Mouse (Mus musculus): ENCODE data around the gene Gpx1.

Gene Gpx1

DNA sequence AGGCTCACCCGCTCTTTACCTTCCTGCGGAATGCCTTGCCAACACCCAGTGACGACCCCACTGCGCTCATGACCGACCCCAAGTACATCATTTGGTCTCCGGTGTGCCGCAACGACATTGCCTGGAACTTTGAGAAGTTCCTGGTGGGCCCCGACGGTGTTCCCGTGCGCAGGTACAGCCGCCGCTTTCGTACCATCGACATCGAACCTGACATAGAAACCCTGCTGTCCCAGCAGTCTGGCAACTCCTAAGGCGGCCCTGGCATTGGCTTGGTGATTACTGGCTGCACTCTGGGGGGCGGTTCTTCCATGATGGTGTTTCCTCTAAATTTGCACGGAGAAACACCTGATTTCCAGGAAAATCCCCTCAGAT is 1.2 kb downstream of the Gpx1 start:
- in situ Hi-C loops (cut with MboI; ENCODE audit: low sequenced_read_pairs): no loop called here

DNA sequence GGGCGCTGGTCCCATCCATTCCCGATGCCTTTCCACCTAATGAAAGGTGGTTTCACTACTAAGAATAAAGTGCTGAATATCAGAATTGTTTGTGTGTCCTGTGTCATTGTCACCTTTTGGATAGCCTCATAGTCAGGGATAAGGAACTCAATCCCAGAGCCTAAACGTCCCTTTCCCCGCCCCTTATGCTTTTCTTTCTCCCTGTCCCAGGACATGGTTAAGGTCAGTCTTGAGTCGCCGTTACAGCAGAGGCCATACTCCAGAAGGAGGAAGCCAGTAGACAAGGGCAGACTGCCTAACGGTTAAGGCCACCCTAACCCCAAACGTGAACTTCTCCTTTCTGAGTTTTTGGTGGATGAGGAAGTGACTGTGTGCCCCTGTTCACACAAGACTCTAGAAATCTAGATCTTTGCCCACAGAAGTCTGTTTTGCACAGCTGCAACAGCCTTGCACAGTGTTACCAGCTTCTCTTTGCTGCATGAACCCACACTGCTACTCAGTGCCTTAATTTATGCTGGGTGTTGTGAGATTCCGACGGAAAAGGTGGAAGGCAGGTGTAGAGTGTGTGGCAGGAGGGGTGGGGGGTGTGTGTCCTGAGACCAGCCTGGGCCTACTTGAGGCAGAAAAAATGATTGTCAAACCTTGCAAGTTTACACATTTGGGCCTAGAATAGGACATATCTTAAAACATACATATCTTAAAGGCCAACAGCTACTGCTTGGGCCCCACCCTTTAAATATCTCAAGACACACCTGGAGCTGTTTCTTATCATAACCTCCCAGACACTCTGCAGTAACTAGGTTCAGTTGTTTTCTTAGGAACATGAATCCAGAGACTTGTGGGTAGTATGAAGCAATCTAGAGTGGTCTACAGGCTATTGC is 1.8 kb downstream of the Gpx1 start:
- in situ Hi-C loops (cut with MboI; ENCODE audit: low sequenced_read_pairs): no loop called here

DNA sequence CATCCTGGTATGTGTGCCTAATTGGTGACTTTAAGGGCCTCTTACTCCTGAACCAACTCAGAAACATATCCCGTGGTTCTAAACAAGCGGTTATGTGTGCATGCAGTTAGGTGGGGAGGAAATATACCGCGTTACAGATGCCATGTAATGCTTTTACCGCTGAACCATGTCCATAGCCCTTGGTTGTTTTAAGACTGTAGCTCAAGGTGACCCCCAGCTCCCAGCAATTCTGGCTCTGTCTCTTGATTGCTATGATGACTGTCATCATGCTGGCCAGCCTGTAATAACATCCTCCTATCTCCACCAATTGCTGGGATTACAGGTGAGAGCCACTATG is 2.4 kb downstream of the Gpx1 start:
- in situ Hi-C loops (cut with MboI; ENCODE audit: low sequenced_read_pairs): no loop called here

DNA sequence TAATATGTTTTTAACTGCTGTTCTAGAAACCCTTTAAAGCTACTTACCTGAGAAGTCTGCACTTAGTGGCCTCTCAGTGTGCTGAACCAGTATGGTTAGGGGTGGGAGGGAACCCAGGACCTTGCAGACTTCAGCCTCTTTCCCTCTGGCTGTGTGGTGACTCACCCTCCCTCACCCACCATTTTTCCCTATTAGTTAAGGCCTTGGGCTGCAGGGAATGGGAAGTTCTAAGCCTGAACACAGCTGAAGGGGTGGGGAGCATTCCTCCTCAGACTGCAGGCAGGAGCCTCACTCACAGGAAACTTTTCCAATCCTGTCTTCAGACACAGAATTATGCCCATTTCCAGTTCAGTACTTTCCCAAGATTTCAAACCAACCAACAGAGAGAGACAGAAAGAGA is 3.1 kb downstream of the Gpx1 start:
- in situ Hi-C loops (cut with MboI; ENCODE audit: low sequenced_read_pairs): no loop called here

DNA sequence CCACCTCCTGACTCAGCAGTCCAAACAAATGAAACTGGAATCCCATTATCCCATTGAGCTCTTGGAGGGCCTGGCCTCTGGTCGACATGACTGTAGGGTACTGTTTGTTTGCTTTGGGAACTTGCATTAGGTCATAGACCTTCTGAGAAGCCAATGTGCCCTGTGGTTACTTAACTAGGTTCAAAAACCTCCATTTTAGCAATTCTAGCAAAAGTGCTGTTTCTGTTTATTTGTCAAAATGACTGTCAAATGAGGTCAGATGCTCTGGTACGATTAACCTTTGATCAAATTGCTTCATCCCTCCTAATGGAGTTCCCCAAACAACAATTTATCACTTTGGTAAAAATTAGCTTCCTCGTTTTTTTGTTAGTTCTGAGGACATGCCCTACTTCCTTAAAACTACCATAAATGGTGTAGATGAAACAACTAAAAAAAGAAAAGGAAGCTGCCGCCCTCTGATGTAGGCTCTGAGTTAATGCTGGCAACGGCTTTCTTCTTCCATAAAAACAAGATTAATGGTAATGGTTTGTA is 3.7 kb downstream of the Gpx1 start:
- in situ Hi-C loops (cut with MboI; ENCODE audit: low sequenced_read_pairs): no loop called here

DNA sequence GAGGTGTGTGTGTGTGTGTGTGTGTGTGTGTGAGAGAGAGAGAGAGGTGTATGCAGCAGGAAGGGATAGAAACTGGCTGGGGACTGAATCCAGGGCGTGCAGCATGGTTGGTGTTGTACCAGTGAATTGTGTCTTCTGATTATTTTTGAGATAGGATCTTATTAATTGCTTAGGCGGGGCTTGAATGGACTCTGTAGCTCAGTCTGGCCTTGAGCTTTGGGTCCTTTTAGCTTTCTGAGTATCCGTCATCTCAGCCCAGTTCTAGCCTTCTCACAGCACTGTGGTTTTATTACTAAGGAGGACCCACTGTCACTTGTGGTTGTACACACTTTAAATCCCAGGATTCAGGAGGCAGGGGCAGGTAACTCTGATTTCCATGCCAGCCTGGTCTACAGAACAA is 4.6 kb downstream of the Gpx1 start:
- in situ Hi-C loops (cut with MboI; ENCODE audit: low sequenced_read_pairs): no loop called here

DNA sequence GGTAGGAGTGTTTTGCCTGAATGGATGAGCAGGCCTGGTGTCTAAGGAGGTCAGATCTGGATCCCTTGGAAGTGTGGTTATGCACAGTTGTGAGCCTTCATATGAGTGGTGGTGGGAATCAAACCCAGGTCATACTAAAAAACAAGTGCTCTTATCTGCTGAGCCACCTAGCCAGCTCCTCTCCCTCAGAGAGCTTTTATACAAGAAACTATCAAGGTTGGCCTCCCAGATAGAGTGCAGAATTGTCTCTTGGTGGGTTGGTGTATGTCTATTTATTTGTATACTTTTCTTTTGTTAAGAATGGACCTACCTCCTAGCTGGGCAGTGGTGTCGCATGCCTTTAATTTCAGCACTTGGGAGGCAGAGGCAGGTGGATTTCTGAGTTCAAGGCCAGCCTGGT is 5.1 kb downstream of the Gpx1 start:
- in situ Hi-C loops (cut with MboI; ENCODE audit: low sequenced_read_pairs): no loop called here

DNA sequence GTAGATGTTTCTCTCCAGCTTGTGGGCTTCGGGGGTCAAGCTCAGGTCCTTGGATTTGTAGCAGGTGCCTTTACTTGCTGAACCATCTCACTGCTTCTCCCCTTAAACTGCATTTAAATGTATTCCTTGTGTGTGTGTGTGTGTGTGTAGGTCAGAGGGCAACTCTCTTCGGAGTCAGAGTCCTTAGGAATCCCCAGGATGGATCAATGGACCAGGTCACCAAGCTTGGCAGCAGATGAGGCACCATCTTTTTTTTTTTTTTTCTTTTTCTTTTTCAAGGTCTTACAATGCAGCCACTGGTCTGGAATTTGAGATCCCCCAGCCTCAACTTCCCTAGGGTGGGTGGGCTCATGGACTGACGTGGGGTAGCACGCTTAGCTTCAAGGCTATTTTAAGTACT is 5.8 kb downstream of the Gpx1 start:
- in situ Hi-C loops (cut with MboI; ENCODE audit: low sequenced_read_pairs): no loop called here

DNA sequence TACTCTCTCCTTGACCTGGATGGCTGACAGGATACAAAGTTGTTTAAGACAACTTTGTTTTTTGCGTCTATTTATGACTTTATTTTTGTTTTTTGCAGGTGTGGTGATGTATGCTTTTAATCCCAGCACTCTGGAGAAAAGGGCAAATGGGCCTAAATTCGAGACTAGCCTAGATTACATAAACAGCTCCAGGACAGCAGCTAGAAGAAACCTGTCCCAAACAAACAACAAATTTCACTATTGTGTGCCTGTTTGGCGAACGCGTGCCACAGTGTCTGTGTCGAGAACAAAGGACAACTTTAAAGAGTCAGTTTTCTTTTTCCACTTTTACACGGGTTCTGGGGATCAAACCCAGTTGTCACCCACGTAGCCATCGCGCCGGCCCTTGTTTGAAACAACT is 8.3 kb downstream of the Gpx1 start:
- in situ Hi-C loops (cut with MboI; ENCODE audit: low sequenced_read_pairs): no loop called here

DNA sequence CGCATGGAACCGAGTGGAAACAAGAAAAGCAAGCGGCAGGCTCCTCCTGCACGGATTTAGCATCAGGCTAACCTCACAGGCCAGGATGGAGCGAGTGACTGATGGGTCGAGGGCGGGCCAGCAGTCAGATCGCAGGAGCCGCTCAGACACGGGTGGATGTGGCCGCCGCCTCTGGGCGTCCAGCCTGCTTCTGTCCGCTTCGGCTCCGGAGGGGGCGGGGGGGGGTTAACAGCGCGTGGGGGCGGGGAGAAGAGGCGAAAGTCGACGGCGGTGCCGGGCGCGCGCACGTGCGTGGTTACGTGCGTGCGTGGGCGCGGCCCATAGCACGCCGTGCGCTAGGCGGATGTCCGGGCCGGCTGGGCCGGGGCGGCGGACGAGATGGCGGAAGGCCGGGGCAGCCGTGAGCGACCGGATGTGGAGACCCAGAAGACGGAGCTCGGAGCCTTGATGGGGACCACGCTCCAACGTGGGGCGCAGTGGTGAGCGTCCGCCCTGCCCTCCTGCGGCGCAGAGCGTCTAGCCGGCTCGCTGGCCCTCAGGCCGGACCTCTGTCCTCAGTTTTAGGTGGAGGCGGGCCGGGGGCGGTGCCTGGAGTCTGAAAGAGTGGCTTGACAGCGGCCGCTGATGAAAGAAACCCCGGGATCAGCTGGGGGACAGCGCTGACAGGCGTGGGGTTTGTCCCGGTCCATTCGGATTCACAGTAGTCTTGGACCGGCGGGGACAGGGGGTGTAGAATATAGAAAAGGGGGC is 9.0 kb downstream of the Gpx1 start, which contains the start of gene Usp4:
TSS of gene Usp4 (plus strand) at position 314 of the 750 bp plus-strand sequence.
- in situ Hi-C loops (cut with MboI; ENCODE audit: low sequenced_read_pairs): no loop called here

DNA sequence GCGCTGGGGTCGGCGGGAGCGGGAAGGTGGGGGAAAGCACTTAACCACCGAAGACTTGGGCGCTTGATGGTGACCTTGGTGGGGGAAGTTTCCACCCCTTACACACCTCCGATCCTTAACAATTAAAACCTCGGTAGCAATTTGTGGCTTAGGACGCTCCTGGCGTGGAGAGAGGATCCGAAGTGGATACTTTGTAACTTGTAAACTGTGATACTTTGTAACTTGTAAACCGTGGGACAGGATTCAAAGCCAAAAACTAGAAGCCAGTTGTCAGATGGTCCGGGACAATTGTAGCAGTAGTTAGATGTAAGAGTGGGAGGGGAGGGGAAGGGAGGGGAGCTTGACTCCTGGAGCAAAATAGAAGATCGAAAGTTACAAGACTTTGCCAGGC is 9.6 kb downstream of the Gpx1 start:
- in situ Hi-C loops (cut with MboI; ENCODE audit: low sequenced_read_pairs): no loop called here

DNA sequence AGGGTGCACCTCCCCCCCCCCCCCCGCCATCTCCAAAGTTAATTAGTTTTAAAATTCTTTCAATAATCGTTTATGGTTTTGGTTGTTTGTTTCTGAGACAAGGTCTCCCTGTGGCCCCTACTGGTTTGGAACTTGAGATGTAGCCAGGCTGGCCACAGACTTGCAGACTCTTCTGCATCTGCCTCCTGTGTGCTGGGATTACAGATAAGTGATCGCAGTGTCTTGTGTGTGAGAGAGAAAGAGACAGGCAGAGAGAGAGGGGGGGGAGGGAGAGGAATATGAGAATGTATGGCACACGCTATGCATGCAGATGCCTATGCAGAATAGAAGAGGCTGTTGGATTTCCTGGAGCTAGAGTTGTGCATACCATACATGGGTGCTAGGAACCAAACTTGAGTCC is 11.0 kb downstream of the Gpx1 start:
- in situ Hi-C loops (cut with MboI; ENCODE audit: low sequenced_read_pairs): no loop called here

DNA sequence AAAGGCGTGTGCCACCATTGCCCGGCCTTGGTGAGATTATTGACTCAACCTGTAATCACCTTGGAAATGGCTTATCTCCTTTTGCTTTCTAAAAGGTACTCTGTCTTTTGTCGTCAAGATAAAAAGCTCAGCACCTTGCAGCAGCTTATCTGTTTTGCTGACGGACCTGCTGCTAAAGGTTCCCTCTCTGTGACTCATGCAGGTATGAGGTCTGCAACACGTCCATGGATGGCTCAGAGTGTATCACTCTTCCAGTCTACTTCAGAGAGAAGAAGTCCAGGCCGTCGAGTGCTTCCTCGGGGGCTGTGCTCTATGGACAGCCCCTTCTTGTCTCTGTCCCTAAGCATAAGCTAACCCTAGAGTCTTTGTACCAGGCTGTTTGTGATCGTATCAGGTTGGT is 39.5 kb downstream of the Gpx1 start:
- in situ Hi-C loops (cut with MboI; ENCODE audit: low sequenced_read_pairs): no loop called here

DNA sequence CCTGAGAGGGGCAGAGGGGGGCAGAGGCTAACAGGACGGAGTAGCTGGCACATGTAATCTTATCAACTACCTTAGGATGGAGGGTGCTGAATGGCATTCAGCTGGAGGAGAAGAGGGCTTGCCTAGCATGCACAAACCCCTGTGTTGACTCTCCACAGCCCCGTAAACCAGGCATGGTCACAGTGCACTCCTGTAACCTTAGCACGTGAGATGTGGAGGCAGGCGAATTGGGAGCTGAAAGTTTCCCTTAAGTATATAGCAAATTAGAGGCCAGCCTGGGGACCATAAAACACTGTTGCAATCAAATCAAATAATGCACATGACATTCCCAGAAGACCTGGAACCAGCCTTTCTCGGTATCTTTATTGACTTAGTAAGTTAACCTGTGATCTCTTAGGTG is 40.0 kb downstream of the Gpx1 start:
- in situ Hi-C loops (cut with MboI; ENCODE audit: low sequenced_read_pairs): no loop called here

DNA sequence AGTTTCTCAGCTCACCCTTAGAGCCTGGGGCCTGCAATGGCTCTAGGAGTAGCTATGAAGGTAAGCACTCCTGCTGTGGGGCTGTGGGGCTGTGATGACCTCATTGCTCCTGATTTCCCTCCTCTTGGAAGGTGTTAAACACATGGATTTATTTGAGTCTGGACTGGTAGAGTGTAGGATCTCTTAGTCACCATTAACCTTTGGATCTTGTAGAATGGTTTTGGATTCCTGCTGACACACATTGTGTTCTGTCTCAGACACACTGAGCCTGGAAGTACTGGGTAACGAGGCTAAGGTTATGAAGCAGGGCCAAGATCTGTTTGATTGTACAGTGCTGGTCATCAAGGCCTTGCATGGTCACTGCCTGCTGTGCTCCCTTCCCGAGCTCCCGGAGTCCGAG is 40.6 kb downstream of the Gpx1 start:
- in situ Hi-C loops (cut with MboI; ENCODE audit: low sequenced_read_pairs): no loop called here

DNA sequence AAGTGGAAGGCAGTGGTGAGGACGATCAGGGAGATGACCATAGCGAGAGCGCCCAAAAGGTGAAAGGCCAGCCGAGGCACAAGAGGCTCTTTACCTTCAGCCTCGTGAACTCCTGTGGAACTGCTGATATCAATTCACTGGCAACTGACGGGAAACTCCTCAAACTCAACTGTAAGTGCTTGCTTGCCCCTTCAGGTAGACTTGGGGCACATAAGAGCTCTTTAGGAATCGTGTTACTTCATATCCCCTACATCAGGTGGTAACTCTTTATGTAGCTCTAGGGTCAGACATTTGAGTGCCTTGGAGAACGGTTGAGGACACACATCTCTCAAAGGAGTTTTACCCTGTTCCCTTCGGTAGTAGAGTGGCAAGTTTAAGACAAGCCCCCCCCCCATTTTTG is 42.7 kb downstream of the Gpx1 start:
- in situ Hi-C loops (cut with MboI; ENCODE audit: low sequenced_read_pairs): no loop called here

DNA sequence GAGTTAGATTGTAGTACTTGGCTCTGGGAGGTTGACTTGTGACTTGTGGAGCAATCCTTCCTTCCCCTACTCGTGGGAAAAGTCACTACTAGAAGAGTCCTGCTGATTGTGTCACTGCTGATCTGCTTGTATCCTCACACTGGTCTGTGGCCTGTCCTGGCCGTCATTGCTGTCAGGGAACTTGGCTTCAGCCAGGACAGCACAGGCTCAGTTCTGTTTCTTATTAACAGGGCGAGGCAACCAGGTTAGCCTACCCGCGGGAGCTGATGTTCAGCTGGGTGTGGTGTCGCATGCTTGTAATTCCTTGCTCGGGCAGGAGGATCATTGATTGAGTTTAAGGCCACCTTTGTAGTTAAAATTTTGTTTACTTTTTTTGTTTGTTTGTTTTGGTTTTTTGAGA is 46.3 kb downstream of the Gpx1 start:
- in situ Hi-C loops (cut with MboI; ENCODE audit: low sequenced_read_pairs): no loop called here

DNA sequence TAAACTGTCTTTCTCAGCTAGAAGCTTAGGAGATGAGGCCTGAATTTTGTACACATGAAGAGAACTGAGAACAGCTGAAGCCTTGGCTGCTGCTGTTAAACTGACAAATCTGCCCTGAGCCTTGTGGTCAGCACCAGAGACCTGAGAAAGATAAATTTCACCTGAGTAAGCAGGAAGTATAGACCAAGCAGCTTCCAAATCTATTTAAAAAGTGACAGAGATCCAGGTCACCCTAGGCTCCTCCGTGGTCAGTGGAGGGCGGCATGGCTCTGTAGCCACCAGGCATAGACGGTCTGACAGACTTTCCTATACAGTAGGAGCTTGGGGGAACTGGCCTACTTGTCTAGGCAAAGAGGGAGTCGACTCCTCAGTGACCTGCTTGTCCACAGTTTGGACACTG is 48.1 kb downstream of the Gpx1 start:
- in situ Hi-C loops (cut with MboI; ENCODE audit: low sequenced_read_pairs): no loop called here

DNA sequence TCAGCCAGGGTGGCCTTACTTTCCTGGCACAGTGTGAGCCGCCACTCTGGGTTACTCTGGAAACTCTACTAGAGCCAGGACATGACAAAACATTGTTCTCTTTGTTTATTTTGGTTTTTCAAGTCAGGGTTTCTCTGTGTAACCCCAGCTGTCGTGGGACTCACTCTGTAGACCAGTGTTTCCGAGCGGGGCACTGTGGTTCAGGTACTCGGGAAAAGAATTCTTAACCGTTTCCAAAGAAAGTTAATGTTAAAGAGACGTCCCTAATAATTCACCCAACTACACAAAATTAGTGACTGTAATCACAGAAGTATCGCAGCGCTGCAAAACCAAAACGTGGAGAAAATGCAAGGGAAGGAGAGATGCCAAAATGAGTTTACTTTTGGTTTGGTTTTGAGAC is 49.9 kb downstream of the Gpx1 start:
- in situ Hi-C loops (cut with MboI; ENCODE audit: low sequenced_read_pairs): no loop called here

DNA sequence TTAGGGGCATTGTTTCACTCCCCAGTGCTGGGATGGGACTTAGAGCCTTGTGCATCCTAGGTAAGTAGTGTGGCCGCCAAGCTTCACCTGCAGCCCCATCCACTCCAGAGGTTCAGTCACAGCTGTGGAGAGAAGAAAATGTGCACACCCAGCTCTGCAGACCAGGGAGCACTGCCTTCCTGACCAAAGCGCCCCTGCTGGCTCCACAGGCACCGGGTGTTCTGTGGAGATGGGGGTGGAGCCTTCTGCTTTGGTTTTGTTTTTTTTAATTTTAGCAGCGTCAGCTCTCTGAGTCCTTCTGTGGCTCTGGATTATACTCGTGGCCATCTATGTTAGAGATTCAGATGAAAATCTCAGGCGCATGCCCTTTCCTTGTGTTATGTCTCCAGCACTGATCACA is 50.5 kb downstream of the Gpx1 start:
- in situ Hi-C loops (cut with MboI; ENCODE audit: low sequenced_read_pairs): no loop called here
